Mouse (Mus musculus): ENCODE results near the gene Ube2f. TPM values are rescaled to one million over a fixed set of nuclear protein-coding genes. Genes with fewer than 3 reads are reported as not detected.

The Ube2f gene
- total RNA-seq, 4 experiments from 2014 or later, result 57.7 to 87.7 (median 71.3) TPM

DNA sequence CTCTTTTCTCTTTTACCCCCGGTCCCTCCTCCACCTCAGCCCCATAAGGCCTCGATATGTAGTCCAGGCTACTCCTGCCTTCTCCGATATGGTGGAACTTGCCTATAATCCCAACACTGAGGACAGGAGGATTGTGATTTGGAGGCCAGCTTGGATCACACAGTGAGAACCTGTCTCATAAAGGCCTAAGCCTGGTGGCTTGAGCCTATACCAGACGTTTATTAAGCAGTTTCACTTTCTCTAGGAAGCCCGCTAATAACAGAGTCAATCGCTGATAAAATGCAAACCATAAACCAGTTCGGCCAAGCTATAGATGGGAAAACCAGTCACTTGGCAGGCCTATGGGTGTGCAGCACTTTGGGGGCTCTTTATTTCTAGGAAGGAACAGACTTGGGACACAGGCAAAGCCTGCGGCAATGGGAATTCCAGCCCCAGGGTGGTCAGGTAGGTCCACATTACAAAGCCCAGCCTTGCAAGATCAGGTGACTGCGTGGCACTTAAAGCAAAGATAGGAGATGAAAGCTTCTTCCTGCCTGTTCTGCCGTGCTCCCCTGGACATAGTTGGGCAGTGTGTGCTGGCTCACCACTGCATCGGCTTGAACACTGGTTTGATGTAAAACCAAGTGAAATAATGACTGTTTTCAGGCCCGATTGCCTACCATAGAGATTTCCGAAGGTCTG, 49.1 kb downstream of the Ube2f start:
- DNase-seq, result no peak

GRCm38 (mm10) chr1:91299707-91300426, 49.8 kb downstream of the Ube2f start:
- no peak for DNase-seq

- no peak for DNase-seq
Observed at GRCm38 (mm10) chr1:91301206-91301920, 51.3 kb downstream of the Ube2f start.

- no peak for DNase-seq
Observed at GRCm38 (mm10) chr1:91302021-91302420, 51.9 kb downstream of the Ube2f start.

DNA sequence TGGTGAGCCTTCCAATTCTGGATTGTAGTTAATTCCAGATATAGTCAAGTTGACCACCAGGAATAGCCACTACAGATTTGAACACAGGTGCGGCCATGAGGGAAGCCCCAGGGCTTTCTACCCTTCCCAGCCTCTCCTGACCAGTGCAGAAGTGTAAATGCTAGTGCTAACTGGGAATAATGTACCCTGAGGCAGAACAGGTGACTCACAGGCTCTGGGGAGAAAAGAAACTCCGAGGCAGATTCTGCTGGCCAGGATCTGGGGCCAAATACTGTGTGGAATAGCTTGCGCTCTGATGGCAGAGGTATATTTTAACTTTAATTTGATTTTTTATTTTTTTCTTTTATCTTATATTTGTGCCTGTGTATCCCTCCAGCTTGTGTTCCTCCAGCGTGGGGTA, 54.5 kb downstream of the Ube2f start:
- DNase-seq, result no peak

GRCm38 (mm10) chr1:91309366-91310085, 59.4 kb downstream of the Ube2f start:
- DNase-seq, result no peak

DNA sequence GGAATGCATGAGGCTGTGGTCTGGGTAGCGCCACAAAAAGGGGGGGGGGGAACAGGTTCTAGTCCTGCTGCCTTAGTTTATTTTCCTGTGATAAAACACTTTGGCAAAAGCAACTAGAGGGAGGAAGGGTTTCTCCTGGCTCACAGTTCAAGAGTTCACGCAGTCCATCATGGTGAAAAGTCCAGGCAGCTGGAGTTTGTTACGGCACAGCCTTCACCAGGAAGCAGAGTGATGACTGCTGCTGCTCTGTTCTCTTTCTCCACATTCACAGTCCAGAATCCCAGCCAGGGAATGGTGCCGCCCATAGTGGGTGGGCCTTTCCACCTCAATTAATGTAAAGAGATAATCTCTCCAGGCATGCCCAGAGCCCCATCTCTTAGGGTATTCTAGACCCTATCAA, 62.2 kb downstream of the Ube2f start:
- DNase-seq, result no peak

GRCm38 (mm10) chr1:91313251-91313650, 63.1 kb downstream of the Ube2f start:
- no peak for DNase-seq

- no peak for DNase-seq
Observed at GRCm38 (mm10) chr1:91317656-91318055, 67.6 kb downstream of the Ube2f start.

DNA sequence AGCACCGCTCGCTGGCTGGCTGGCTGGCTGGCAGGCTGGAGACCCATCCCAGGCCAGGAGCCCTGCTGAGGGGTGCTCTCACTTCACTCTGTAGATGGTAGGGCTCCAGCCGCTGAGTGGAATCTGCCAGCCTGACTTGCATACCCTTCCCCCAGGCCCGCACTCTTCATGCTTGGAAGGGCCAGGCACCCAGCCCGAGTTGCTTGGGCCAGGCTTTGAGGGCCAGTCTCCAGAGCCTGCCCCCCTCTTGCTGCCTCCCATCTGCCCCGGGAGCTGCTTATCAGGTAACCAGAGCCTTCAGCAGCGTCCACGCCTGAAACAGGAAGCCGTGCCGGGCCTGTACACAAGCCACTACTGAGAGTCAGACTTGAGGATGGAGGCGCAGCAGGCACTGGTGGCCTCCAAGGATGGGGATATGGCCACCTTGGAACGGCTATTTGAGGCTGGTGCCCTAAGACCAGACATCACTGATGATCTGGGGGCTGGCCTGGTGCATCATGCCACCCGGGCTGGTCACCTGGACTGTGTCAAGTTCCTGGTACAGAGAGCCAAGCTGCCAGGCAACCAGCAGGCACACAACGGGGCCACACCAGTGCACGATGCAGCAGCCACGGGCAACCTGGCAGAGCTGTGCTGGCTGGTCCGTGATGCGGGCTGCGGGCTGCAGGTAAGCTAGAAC, 71.8 kb downstream of the Ube2f start, which contains the start of gene Espnl:
Espnl (plus strand) TSS at position 316 of the 679 bp plus-strand sequence.
- DNase-seq, result no peak

- no peak for DNase-seq
Observed at GRCm38 (mm10) chr1:91324646-91325045, 74.5 kb downstream of the Ube2f start.

DNA sequence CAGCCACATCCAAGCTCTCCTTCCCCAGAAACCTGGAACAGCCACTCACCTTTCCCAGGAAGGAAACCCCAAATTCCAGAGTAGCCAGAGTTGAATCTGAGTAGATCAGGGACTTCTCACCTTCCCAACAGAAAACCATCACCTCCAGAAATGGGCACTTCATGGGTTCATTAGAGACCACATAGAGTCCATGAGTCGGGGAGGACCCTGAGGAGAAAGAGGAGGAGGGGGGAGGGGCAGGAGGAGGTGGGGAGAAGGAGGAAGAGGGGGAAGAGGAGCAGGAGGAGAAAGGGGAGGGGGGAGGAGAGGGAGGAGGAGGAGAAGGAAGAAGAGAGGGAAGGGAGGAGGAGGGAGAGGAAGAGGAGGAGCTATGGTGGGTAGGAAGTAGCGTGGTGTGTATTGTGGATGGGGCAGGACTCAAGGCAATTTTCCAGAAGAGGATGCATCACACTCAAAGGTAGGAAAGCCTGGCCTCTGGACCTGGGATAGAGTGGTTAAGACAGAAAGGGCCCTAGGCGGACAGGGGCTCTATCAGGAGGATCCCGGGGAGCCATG, 75.5 kb downstream of the Ube2f start:
- no peak for DNase-seq

GRCm38 (mm10) chr1:91332102-91332501, 82.0 kb downstream of the Ube2f start:
- no peak for DNase-seq

- DNase-seq, result no peak
Observed at GRCm38 (mm10) chr1:91333582-91333981, 83.5 kb downstream of the Ube2f start.

GRCm38 (mm10) chr1:91337355-91337754, 87.3 kb downstream of the Ube2f start:
- no peak for DNase-seq

Other genes with a start within 250 kb of the Ube2f start
- not detected for gene Rbm44, start 105.2 kb upstream of the Ube2f start, total RNA-seq (2022)
- gene Ramp1, start 70.5 kb upstream of the Ube2f start, total RNA-seq (2022), result 10 to 100 TPM in 2 of 4 experiments, 1 to 10 TPM in 2; 7.6 to 11.6 (median 10.0) TPM
- gene Scly, start 48.0 kb downstream of the Ube2f start, total RNA-seq (2022), result 10 to 100 TPM; 31.4 to 42.7 (median 35.8) TPM
- gene Espnl, start 71.8 kb downstream of the Ube2f start, total RNA-seq (2022), result under 1 TPM in 3 of 4 experiments, not detected in 1; 0.09 to 0.25 (median 0.21) TPM
- gene Klhl30, start 100.7 kb downstream of the Ube2f start, total RNA-seq (2022), result 1 to 10 TPM; 2.2 to 3.0 (median 2.5) TPM
- gene Erfe, start 116.1 kb downstream of the Ube2f start, total RNA-seq (2022), result 1 to 10 TPM; 1.7 to 8.3 (median 4.8) TPM
- 100 to 1,000 TPM in 3 of 4 experiments, 10 to 100 TPM in 1; 89.4 to 138 (median 108) TPM for gene Ilkap, start 148.5 kb downstream of the Ube2f start, total RNA-seq (2022)
- 100 to 1,000 TPM; 178 to 376 (median 294) TPM for gene Hes6, start 163.7 kb downstream of the Ube2f start, total RNA-seq (2022)
- 10 to 100 TPM; 42.5 to 75.0 (median 45.4) TPM for gene Per2, start 209.0 kb downstream of the Ube2f start, total RNA-seq (2022)
- 10 to 100 TPM; 11.4 to 15.7 (median 12.9) TPM for gene Traf3ip1, start 244.3 kb downstream of the Ube2f start, total RNA-seq (2022)

Measured in adrenal gland, adult 8-10 months (tissue).